Mouse (Mus musculus): ENCODE measurements around the gene Rfpl4. TPM values are rescaled to one million over a fixed set of nuclear protein-coding genes. Genes with fewer than 3 reads are reported as not detected.

Gene Rfpl4
- total and polyA plus RNA-seq, 3 experiments, result not detected

DNA sequence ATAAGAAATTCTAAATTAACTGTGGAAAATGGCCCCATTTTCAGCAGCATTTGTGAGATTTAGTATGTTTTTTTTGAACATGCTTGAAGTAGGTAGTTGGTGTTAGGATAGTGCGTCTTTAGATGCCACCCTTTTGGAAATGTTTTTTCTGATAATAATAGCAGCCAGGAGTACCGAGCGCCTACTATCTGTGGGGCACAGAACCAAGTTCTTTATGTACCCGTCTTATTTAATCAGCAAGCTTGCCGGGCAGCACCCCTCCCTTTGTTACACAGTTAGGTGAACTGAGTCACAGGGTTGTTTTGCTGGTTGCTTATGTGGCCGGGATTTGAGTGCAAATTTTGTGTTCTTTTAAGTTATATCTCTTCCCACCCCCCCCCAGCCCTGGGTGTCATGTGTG is 35.5 kb downstream of the Rfpl4 start:
- H3K4me3 ChIP-seq (ENCODE audit: control insufficient read depth in 1 of 2, insufficient read depth in 1 of 2, low read depth in 2 of 2, low read length in 2 of 2), result peak overlapping the region; percentile 69 to 95
- H3K4me1 ChIP-seq (ENCODE audit: control insufficient read depth in 1 of 2, insufficient read depth in 2 of 2, low read length in 2 of 2), result peaks cover 13 to 41% of the 10 kb centered on the region in 2 experiments
- H3K27me3 ChIP-seq (ENCODE audit: control insufficient read depth in 1 of 2, insufficient read depth in 2 of 2, low read length in 2 of 2), result no peaks in the 10 kb centered on the region
- peak; percentile 75 for DNase-seq (ENCODE audit: low read depth, low spot score)
- TF ChIP-seq MXI1 (IDR thresholded peaks at IDR 0.05; ENCODE audit: low read depth, low read length) (0 out of 2 replicates have a peak, but pooled peaks have one; percentile 32), MEF2A (IDR thresholded peaks at IDR 0.05; ENCODE audit: extremely low read depth, insufficient replicate concordance, low read depth, low read length, poor library complexity, severe bottlenecking) (no peak), EP300 (IDR thresholded peaks at IDR 0.05; ENCODE audit: low read depth in 1 of 2, low read length in 2 of 2) (peak; percentile 43 to 73; a peak in 3 of 4 replicates), CTCF (IDR thresholded peaks at IDR 0.05 in 2 of 3, conservative IDR thresholded peaks at IDR 0.05 in 1 of 3; ENCODE audit: control insufficient read depth in 1 of 3, insufficient read depth in 1 of 3, low read depth in 2 of 3, low read length in 3 of 3, poor library complexity in 1 of 3, severe bottlenecking in 1 of 3) (peak in 1 of 3 experiments; percentile 18; a peak in 2 of 6 replicates), MYB (IDR thresholded peaks at IDR 0.05; ENCODE audit: low read depth, low read length) (no peak), ZKSCAN1 (IDR thresholded peaks at IDR 0.05; ENCODE audit: low read depth, low read length) (no peak), GABPA (IDR thresholded peaks at IDR 0.05; ENCODE audit: low read depth, low read length) (no peak), SIN3A (IDR thresholded peaks at IDR 0.05; ENCODE audit: low read length) (peak; percentile 61; the same call in 1 of the 2 replicates), TCF12 (IDR thresholded peaks at IDR 0.05; ENCODE audit: low read depth, low read length) (peak; percentile 52; the same call in 1 of the 2 replicates), GATA1 (IDR thresholded peaks at IDR 0.05; ENCODE audit: low read depth, low read length) (peak; percentile 44; the same call in 1 of the 2 replicates), MYC (IDR thresholded peaks at IDR 0.05; ENCODE audit: low read depth, low read length) (no peak), TAL1 (IDR thresholded peaks at IDR 0.05; ENCODE audit: low read length) (peak; percentile 69), HCFC1 (IDR thresholded peaks at IDR 0.05; ENCODE audit: low read depth, low read length) (0 out of 2 replicates have a peak, but pooled peaks have one; percentile 23)
- peaks cover 43% of the 10 kb centered on the region for H3K79me2 ChIP-seq (ENCODE audit: control insufficient read depth, insufficient read depth, low read length, poor library complexity)
- peak overlapping the region; percentile 3; the same call in 1 of the 2 replicates for H3K27ac ChIP-seq (ENCODE audit: control insufficient read depth, low read depth, low read length)
- H3K9ac ChIP-seq (ENCODE audit: control insufficient read depth, low read depth, low read length, poor library complexity, severe bottlenecking), result peak overlapping the region; percentile 91
- H3K9me3 ChIP-seq (replicated peaks; ENCODE audit: insufficient read depth, low read length), result no peaks in the 10 kb centered on the region
- H3K36me3 ChIP-seq (ENCODE audit: control insufficient read depth in 1 of 2, insufficient read depth in 2 of 2, low read length in 2 of 2), result peaks cover 24 to 51% of the 10 kb centered on the region in 2 experiments

- TF ChIP-seq GABPA (IDR thresholded peaks at IDR 0.05; ENCODE audit: low read depth, low read length) (no peak), UBTF (IDR thresholded peaks at IDR 0.05; ENCODE audit: borderline replicate concordance, insufficient read depth, low read depth, low read length) (no peak), BHLHE40 (IDR thresholded peaks at IDR 0.05; ENCODE audit: borderline replicate concordance, low read depth, low read length) (no peak), KAT2A (conservative IDR thresholded peaks at IDR 0.05; ENCODE audit: low read depth, low read length) (no peak), ZMIZ1 (IDR thresholded peaks at IDR 0.05; ENCODE audit: low read depth, low read length) (no peak), JUND (IDR thresholded peaks at IDR 0.05; ENCODE audit: low read depth, low read length) (no peak)
- peak overlapping the region; percentile 69 to 95 for H3K4me3 ChIP-seq (ENCODE audit: control insufficient read depth in 1 of 2, insufficient read depth in 1 of 2, low read depth in 2 of 2, low read length in 2 of 2)
- no peaks in the 10 kb centered on the region for H3K27me3 ChIP-seq (ENCODE audit: control insufficient read depth in 1 of 2, insufficient read depth in 2 of 2, low read length in 2 of 2)
- peak overlapping the region; percentile 91 for H3K9ac ChIP-seq (ENCODE audit: control insufficient read depth, low read depth, low read length, poor library complexity, severe bottlenecking)
- peak; percentile 50 for DNase-seq (ENCODE audit: low read depth, low spot score)
- H3K9me3 ChIP-seq (replicated peaks; ENCODE audit: insufficient read depth, low read length), result no peaks in the 10 kb centered on the region
- H3K79me2 ChIP-seq (ENCODE audit: control insufficient read depth, insufficient read depth, low read length, poor library complexity), result peaks cover 39% of the 10 kb centered on the region
- peaks cover 15 to 43% of the 10 kb centered on the region in 2 experiments for H3K4me1 ChIP-seq (ENCODE audit: control insufficient read depth in 1 of 2, insufficient read depth in 2 of 2, low read length in 2 of 2)
- peak overlapping the region; percentile 82 for H3K27ac ChIP-seq (ENCODE audit: control insufficient read depth, low read depth, low read length)
- H3K36me3 ChIP-seq (ENCODE audit: control insufficient read depth in 1 of 2, insufficient read depth in 2 of 2, low read length in 2 of 2), result peaks cover 25 to 54% of the 10 kb centered on the region in 2 experiments
These were observed 35.9 kb downstream of the Rfpl4 start for GRCm38 (mm10) chr7:5080815-5081214.
